Mouse (Mus musculus) lung, adult 2 months (tissue): ENCODE measurements around the gene Pitpnc1.

Experiments used
- CTCF ChIP-seq: fragments of 200-500 bp; IDR thresholded peaks from 2 replicates; pipeline ENCODE4 v1.5.1; 2011; ENCODE audit warnings: mild to moderate bottlenecking, low read length, control low read depth; ENCODE audit not compliant: insufficient read depth
- POLR2A ChIP-seq: fragments of 200-500 bp; IDR thresholded peaks from 2 replicates; pipeline ENCODE4 v1.6.1; 2011; ENCODE audit warnings: low read depth, mild to moderate bottlenecking, control low read depth, low read length, borderline replicate concordance; ENCODE audit errors: extremely low read depth

- no peak for TF ChIP-seq POLR2A
- TF ChIP-seq CTCF, result peak; percentile 67
These were observed 2.8 kb upstream of the Pitpnc1 start for GRCm38 (mm10) chr11:107473137-107473820.
